Mouse (Mus musculus) small intestine, adult 2 months (tissue): Measurements from ENCODE around the gene Prpf18.
"Not testable (repeated sequence)": the region's sequence is repeated elsewhere in the genome, so short reads cannot be mapped to it uniquely, and the experiment has no call there.

Experiments
- CTCF ChIP-seq: fragments of 200-500 bp; IDR thresholded peaks from 2 replicates; pipeline ENCODE4 v1.5.1; 2012; ENCODE audit warnings: low read depth, mild to moderate bottlenecking, control low read depth, inconsistent platforms, low read length, moderate library complexity, mixed read lengths; ENCODE audit not compliant: insufficient replicate concordance, insufficient read length; ENCODE audit errors: extremely low read depth
- POLR2A ChIP-seq: fragments of 200-500 bp; IDR thresholded peaks from 2 replicates; pipeline ENCODE4 v1.6.1; 2012; ENCODE audit warnings: low read depth, mild to moderate bottlenecking, control low read depth, inconsistent platforms, low read length, moderate library complexity

GRCm38 (mm10) chr2:4614276-4614929, 37.5 kb downstream of the Prpf18 start:
- not testable (repeated sequence) for TF ChIP-seq CTCF, POLR2A
